Comparison of ENCODE assay signal across 8 mouse cellular contexts in genomic region chr4:59360704-59361103, GRCm38 (mm10).
DNase-seq lines count a peak whose midpoint lies in the region; ATAC-seq lines count a peak whose summit lies in the region.

No protein-coding gene starts in this region.

- H3K27ac ChIP-seq in forebrain, embryonic 12.5 days, result no peak overlapping the region
- no peak overlapping the region for H3K27ac ChIP-seq in hindbrain, embryonic 14.5 days

- no peaks in the 10 kb centered on the region for H3K36me3 ChIP-seq in forebrain, embryonic 12.5 days (replicated peaks)
- no peaks in the 10 kb centered on the region for H3K36me3 ChIP-seq in hindbrain, embryonic 14.5 days (replicated peaks; ENCODE audit: control insufficient read depth, insufficient read depth)

- H3K27me3 ChIP-seq in forebrain, embryonic 12.5 days, result no peaks in the 10 kb centered on the region
- no peaks in the 10 kb centered on the region for H3K27me3 ChIP-seq in hindbrain, embryonic 14.5 days (ENCODE audit: control insufficient read depth, insufficient read depth, low read length)

- 3% methylated on average over 15 of the region's 15 CpGs for WGBS in forebrain, embryonic 12.5 days
- WGBS in hindbrain, embryonic 14.5 days, result 2% methylated on average over 15 of the region's 15 CpGs

- H3K4me3 ChIP-seq in forebrain, embryonic 12.5 days (replicated peaks), result no peak overlapping the region
- H3K4me3 ChIP-seq in hindbrain, embryonic 14.5 days (replicated peaks; ENCODE audit: low read length), result no peak overlapping the region

- H3K4me2 ChIP-seq in forebrain, embryonic 12.5 days, result 0 out of 2 replicates have a peak overlapping the region, but pooled peaks have one; percentile 15
- H3K4me2 ChIP-seq in hindbrain, embryonic 14.5 days (replicated peaks), result no peak overlapping the region

- peak; percentile 60; the same call in 1 of the 2 replicates for ATAC-seq in forebrain, embryonic 12.5 days (ENCODE audit: low FRiP score)
- peak; percentile 53; the same call in 1 of the 2 replicates for ATAC-seq in hindbrain, embryonic 14.5 days (ENCODE audit: low FRiP score)
- ATAC-seq in megakaryocyte progenitor cell, adult 5-6 weeks (replicated peaks; ENCODE audit: poor library complexity), result peak; percentile 87

- no peaks in the 10 kb centered on the region for H3K9me3 ChIP-seq in forebrain, embryonic 12.5 days
- H3K9me3 ChIP-seq in hindbrain, embryonic 14.5 days (ENCODE audit: control insufficient read depth, low read length), result no peaks in the 10 kb centered on the region

- no peak overlapping the region for H3K9ac ChIP-seq in forebrain, embryonic 12.5 days
- H3K9ac ChIP-seq in hindbrain, embryonic 14.5 days, result no peak overlapping the region

- peaks cover 9% of the 10 kb centered on the region; the same call in 1 of the 2 replicates for H3K4me1 ChIP-seq in forebrain, embryonic 12.5 days
- H3K4me1 ChIP-seq in hindbrain, embryonic 14.5 days (replicated peaks; ENCODE audit: control insufficient read depth, insufficient read depth, low read length), result 0 out of 2 replicates have a peak, but pooled peaks cover 5% of the 10 kb centered on the region

- intact Hi-C loops in left cerebral cortex, postnatal 10 days (cut with DNase I), result loop anchor here (2.0 kb wide), 1 partner anchor 210 kb away; no protein-coding TSS in a partner anchor

- DNase-seq in MN1 (ENCODE audit: low spot score), result peak; percentile 55
- DNase-seq in c-Kit-positive CD71-negative TER-119-negative erythroid progenitor cells, embryonic 14.5 days (ENCODE audit: low read depth), result peak; percentile 67
- peak; percentile 89 for DNase-seq in hindbrain, embryonic 14.5 days (ENCODE audit: low spot score)
- peak; percentile 52 to 84 for DNase-seq in left cerebral cortex, postnatal 10 days (ENCODE audit: extremely low spot score in 1 of 2, low spot score in 2 of 2)
- DNase-seq in right cerebral cortex, postnatal 25 days, result peak; percentile 76
- DNase-seq in urinary bladder, postnatal 4 days (ENCODE audit: low spot score in 2 of 2), result peak; percentile 61 to 85
